28 mouse cellular contexts compared by ENCODE assay signal in the genomic region with DNA sequence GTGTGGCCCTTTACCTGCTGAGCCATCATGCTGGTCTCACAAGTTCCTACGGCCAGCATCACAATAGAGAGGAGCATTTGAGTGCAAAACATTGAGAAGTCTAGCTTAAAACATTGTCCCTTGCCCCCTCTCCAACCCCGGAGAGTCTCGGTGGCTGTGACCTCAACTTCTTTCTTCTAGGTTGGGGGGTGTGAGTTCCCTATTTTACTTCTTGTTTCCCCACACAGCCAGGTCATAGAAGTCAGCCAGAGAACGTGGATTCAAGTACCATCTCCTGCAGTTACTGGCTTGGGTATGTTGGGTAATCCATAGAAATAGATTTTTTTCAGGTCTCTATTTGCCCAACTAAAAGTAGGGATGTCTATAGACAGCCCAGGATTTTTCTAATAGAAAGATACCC. TPM values are rescaled to one million over a fixed set of nuclear protein-coding genes. Genes with fewer than 3 reads are reported as not detected.
DNase-seq lines count a peak whose midpoint lies in the region; ATAC-seq and TF ChIP-seq lines count a peak whose summit lies in the region.
"Had no signal": no experiment of that assay in that cellular context is flagged by ENCODE, and none has a peak within 500 bp of the region (broad histone marks: within the 10 kb centered on the region; RNA-seq: fewer than 3 reads in every experiment).

No protein-coding gene starts in this region.

- peak; percentile 8 to 9 for DNase-seq in spleen, postnatal 36 days (ENCODE audit: low spot score in 2 of 2)
- DNase-seq in spleen, postnatal 10 days (ENCODE audit: low spot score in 2 of 2), result no peak
- DNase-seq in cerebellum, adult 2 months, result no peak
- no peak for DNase-seq in urinary bladder, adult 2 months (ENCODE audit: low spot score)
- no peak for DNase-seq in thymus, postnatal 14 days
- DNase-seq: adrenal gland, adult 2 months; adrenal gland, postnatal 14 days; cerebellum, adult 18-20 months; cerebellum, adult 9-11 months; cerebellum, postnatal 25 days; embryo, embryonic 11 days; gastrocnemius, postnatal 25 days; heart, adult 2 months; heart, postnatal 14 days; heart, postnatal 4 days had no signal

- H3K27me3 ChIP-seq in cerebellum, adult 2 months (ENCODE audit: control insufficient read depth, insufficient read depth, low read length), result no peaks in the 10 kb centered on the region
- H3K27me3 ChIP-seq: CH12.LX; embryonic facial prominence, embryonic 13.5 days; forebrain, embryonic 12.5 days; forebrain, embryonic 15.5 days; hindbrain, embryonic 15.5 days had no signal

- no peak for TF ChIP-seq CTCF in cerebellum, adult 2 months (IDR thresholded peaks at IDR 0.05; ENCODE audit: borderline replicate concordance, insufficient read depth, low read depth, low read length)

- ATAC-seq in granulocyte monocyte progenitor cell, adult 5-6 weeks (replicated peaks; ENCODE audit: poor library complexity, severe bottlenecking), result peak; percentile 97
- peak; percentile 97 for ATAC-seq in megakaryocyte progenitor cell, adult 5-6 weeks (replicated peaks; ENCODE audit: poor library complexity)
- ATAC-seq: forebrain, embryonic 15.5 days had no signal

- TF ChIP-seq POLR2A in cerebellum, adult 2 months (IDR thresholded peaks at IDR 0.05; ENCODE audit: borderline replicate concordance, insufficient read depth, low read length), result no peak

- H3K4me3 ChIP-seq in cerebellum, adult 2 months (replicated peaks; ENCODE audit: insufficient read depth, low read depth, low read length), result no peak overlapping the region
- H3K4me3 ChIP-seq: embryonic facial prominence, embryonic 10.5 days; embryonic facial prominence, embryonic 13.5 days; erythroblast, embryonic 14.5 days; forebrain, embryonic 12.5 days; forebrain, embryonic 15.5 days; heart, adult 2 months; heart, embryonic 10.5 days; heart, embryonic 13.5 days; hindbrain, embryonic 12.5 days; hindbrain, embryonic 15.5 days had no signal

- 84% methylated on average over 4 of the region's 4 CpGs for WGBS in cerebellum, adult 2 months

- H3K4me1 ChIP-seq in cerebellum, adult 2 months (ENCODE audit: control insufficient read depth, insufficient read depth, low read length), result no peaks in the 10 kb centered on the region
- H3K4me1 ChIP-seq: embryonic facial prominence, embryonic 10.5 days; embryonic facial prominence, embryonic 13.5 days; forebrain, embryonic 12.5 days; hindbrain, embryonic 12.5 days; hindbrain, embryonic 15.5 days had no signal

- H3K27ac ChIP-seq in cerebellum, adult 2 months (ENCODE audit: insufficient read depth, low read length), result no peak overlapping the region
- H3K27ac ChIP-seq: embryonic facial prominence, embryonic 10.5 days; embryonic facial prominence, embryonic 13.5 days; forebrain, embryonic 12.5 days; forebrain, embryonic 15.5 days; heart, adult 2 months; heart, embryonic 10.5 days; heart, embryonic 13.5 days; hindbrain, embryonic 12.5 days; hindbrain, embryonic 15.5 days had no signal

RNA-seq across cellular contexts. Expression of a gene that starts 7.1 kb away (rescaled TPM):
- total RNA-seq in granulocyte monocyte progenitor cell, adult 5-6 weeks (2014; fragmentation: Nextera tagmentation), result 6.1 and 9.9 TPM in 2 replicates
- total RNA-seq in granulocyte monocyte progenitor cell, adult 5-6 weeks (2017), result 2.2 and 4.0 TPM in 2 replicates
- 2.4 and 3.6 TPM in 2 replicates for total RNA-seq in megakaryocyte progenitor cell, adult 5-6 weeks (2015)
- total RNA-seq in megakaryocyte progenitor cell, adult 5-6 weeks (2017), result 1.3 and 1.6 TPM in 2 replicates
- 16.8 and 19.0 TPM in 2 replicates for polyA plus RNA-seq in cerebellum, adult 2 months (2012; rRNA removed)
- 16.4 and 20.6 TPM in 2 replicates for polyA plus RNA-seq in urinary bladder, adult 2 months (2012; rRNA removed)
- polyA plus RNA-seq: G1E had no signal

RNA-seq across cellular contexts. Expression of a gene that starts 7.6 kb away (rescaled TPM):
- not detected in 2 replicates for total RNA-seq in granulocyte monocyte progenitor cell, adult 5-6 weeks (2014; fragmentation: Nextera tagmentation)
- not detected in 2 replicates for total RNA-seq in granulocyte monocyte progenitor cell, adult 5-6 weeks (2017)
- total RNA-seq in megakaryocyte progenitor cell, adult 5-6 weeks (2015), result not detected in 2 replicates
- total RNA-seq in megakaryocyte progenitor cell, adult 5-6 weeks (2017), result not detected in 2 replicates
- polyA plus RNA-seq in cerebellum, adult 2 months (2012; rRNA removed), result 0.82 and 1.5 TPM in 2 replicates
- 0.17 and 0.62 TPM in 2 replicates for polyA plus RNA-seq in urinary bladder, adult 2 months (2012; rRNA removed)
- total RNA-seq: G1E; heart, adult 2 months; heart, postnatal 14 days had no signal
- polyA plus RNA-seq: embryonic facial prominence, embryonic 10.5 days; erythroblast, embryonic 14.5 days; forebrain, embryonic 12.5 days; forebrain, embryonic 15.5 days; G1E had no signal

Comparison
In these comparisons a context has a peak if more than half of its experiments do, and no peak if none do; other contexts are left out.
1. DNase-seq: peak in spleen, postnatal 36 days (2 of 2); none in spleen, postnatal 10 days (0 of 2), cerebellum, adult 2 months (0 of 2), urinary bladder, adult 2 months (single experiment) and thymus, postnatal 14 days (single experiment).